Mouse (Mus musculus) ovary, postnatal 14 days (tissue): ENCODE measurements around the gene Ttc3.

Source experiments
- DNase-seq: peaks from one replicate; pipeline ENCODE4 v3.0.0; 2022; ENCODE audit warnings: low spot score

Ttc3 gene

GRCm38 (mm10) chr16:94507071-94507470 lies 136.7 kb downstream of the Ttc3 start:
- DNase-seq = no peak

DNA sequence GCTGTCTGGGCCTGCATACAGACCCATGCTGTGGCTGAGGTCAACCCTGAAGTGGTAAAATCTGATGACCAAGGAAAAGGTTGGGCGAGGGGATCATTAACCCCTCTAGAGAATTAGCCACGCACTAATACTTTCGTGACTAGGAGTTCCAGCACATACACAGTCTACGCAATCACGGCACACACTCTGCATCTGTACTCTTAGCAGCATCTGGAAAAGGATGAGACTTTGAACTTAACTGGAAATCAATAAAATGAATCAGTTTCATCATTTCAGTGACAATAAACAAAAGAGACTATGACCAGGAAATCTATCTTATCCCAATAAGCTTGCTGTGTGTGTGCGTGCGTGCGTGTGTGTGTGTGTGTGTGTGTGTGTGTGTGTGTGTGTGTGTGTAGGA lies 138.4 kb downstream of the Ttc3 start:
- no peak for DNase-seq

GRCm38 (mm10) chr16:94509983-94510382 lies 139.6 kb downstream of the Ttc3 start:
- no peak for DNase-seq

DNA sequence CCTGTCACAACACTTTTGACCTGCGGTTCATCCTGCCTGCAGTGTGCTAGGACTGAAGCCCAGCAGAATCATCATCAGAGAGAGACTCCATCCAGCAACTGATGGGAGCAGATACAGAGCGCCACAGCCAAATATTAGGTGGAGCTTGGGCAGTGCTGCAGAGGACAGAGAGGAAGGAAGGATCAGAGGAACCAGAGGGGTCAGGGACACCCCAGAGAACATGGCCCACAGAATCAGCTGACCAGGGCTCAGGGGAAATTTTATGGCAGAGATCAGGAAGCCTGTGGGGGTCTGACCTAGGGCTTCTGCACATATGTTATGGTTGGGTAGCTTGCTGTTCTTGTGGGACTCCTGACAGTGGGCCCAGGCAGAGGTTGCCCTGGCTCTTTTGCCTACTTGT lies 147.2 kb downstream of the Ttc3 start:
- DNase-seq = no peak
